Mouse (Mus musculus) cerebellum, postnatal 14 days (tissue): ENCODE results near the gene Acap2.
A peak's percentile ranks its signal among the peaks of the same experiment; 100 is the strongest.

Source experiments
- DNase-seq, 2 experiments: peaks; one replicate each; pipeline ENCODE4 v3.0.0; 2021; ENCODE audit warnings: mixed read lengths in 2 of 2

Gene Acap2

GRCm38 (mm10) chr16:31205187-31205586, 4.1 kb upstream of the Acap2 start:
- DNase-seq = no peak

GRCm38 (mm10) chr16:31204216-31204615, 3.2 kb upstream of the Acap2 start:
- no peak for DNase-seq

- DNase-seq = no peak
Measured at GRCm38 (mm10) chr16:31201704-31202103, 659 bp upstream of the Acap2 start.

GRCm38 (mm10) chr16:31199926-31200789, 887 bp downstream of the Acap2 start:
- peak; percentile 69 to 79 for DNase-seq

GRCm38 (mm10) chr16:31199591-31199925, 1.5 kb downstream of the Acap2 start:
- DNase-seq = peak; percentile 58 to 60

- DNase-seq = no peak
Measured at GRCm38 (mm10) chr16:31196971-31197370, 4.1 kb downstream of the Acap2 start.

- no peak for DNase-seq
Measured at GRCm38 (mm10) chr16:31192526-31192925, 8.5 kb downstream of the Acap2 start.

GRCm38 (mm10) chr16:31191818-31192217, 9.2 kb downstream of the Acap2 start:
- DNase-seq = no peak

- DNase-seq = no peak
Measured at GRCm38 (mm10) chr16:31190426-31190825, 10.6 kb downstream of the Acap2 start.

GRCm38 (mm10) chr16:31189291-31189690, 11.8 kb downstream of the Acap2 start:
- no peak for DNase-seq

- DNase-seq = no peak
Measured at GRCm38 (mm10) chr16:31188799-31189198, 12.2 kb downstream of the Acap2 start.

GRCm38 (mm10) chr16:31188270-31188669, 12.8 kb downstream of the Acap2 start:
- no peak for DNase-seq

GRCm38 (mm10) chr16:31187192-31187591, 13.9 kb downstream of the Acap2 start:
- no peak for DNase-seq

GRCm38 (mm10) chr16:31185757-31186156, 15.3 kb downstream of the Acap2 start:
- no peak for DNase-seq

GRCm38 (mm10) chr16:31184727-31185126, 16.3 kb downstream of the Acap2 start:
- DNase-seq = no peak

GRCm38 (mm10) chr16:31182576-31182975, 18.5 kb downstream of the Acap2 start:
- peak; percentile 45 to 63 for DNase-seq

GRCm38 (mm10) chr16:31180843-31181242, 20.2 kb downstream of the Acap2 start:
- no peak for DNase-seq

- DNase-seq = no peak
Measured at GRCm38 (mm10) chr16:31179384-31179783, 21.7 kb downstream of the Acap2 start.

- DNase-seq = no peak
Measured at GRCm38 (mm10) chr16:31174880-31175638, 26.0 kb downstream of the Acap2 start.

- DNase-seq = no peak
Measured at GRCm38 (mm10) chr16:31172229-31172628, 28.8 kb downstream of the Acap2 start.

GRCm38 (mm10) chr16:31171418-31171817, 29.6 kb downstream of the Acap2 start:
- DNase-seq = no peak

GRCm38 (mm10) chr16:31170297-31170696, 30.7 kb downstream of the Acap2 start:
- no peak for DNase-seq

- no peak for DNase-seq
Measured at GRCm38 (mm10) chr16:31169596-31169995, 31.4 kb downstream of the Acap2 start.

GRCm38 (mm10) chr16:31167934-31168333, 33.1 kb downstream of the Acap2 start:
- no peak for DNase-seq
